Mouse (Mus musculus): ENCODE results near the gene Thnsl1.

GRCm38 (mm10) chr2:21234871-21235648, 29.5 kb downstream of the Thnsl1 start:
- TF ChIP-seq POLR2A (IDR thresholded peaks at IDR 0.05; ENCODE audit: extremely low read depth, insufficient read depth, low read length): no peak
- no peak for TF ChIP-seq CTCF (IDR thresholded peaks at IDR 0.05; ENCODE audit: low read depth, low read length)

All from liver, adult 2 months (tissue).